Mouse (Mus musculus): ENCODE data around the gene Dnajc15. TPM values are rescaled to one million over a fixed set of nuclear protein-coding genes. Genes with fewer than 3 reads are reported as not detected.

Dnajc15 gene
- polyA plus RNA-seq, 2 experiments: 22.8 to 113 TPM

DNA sequence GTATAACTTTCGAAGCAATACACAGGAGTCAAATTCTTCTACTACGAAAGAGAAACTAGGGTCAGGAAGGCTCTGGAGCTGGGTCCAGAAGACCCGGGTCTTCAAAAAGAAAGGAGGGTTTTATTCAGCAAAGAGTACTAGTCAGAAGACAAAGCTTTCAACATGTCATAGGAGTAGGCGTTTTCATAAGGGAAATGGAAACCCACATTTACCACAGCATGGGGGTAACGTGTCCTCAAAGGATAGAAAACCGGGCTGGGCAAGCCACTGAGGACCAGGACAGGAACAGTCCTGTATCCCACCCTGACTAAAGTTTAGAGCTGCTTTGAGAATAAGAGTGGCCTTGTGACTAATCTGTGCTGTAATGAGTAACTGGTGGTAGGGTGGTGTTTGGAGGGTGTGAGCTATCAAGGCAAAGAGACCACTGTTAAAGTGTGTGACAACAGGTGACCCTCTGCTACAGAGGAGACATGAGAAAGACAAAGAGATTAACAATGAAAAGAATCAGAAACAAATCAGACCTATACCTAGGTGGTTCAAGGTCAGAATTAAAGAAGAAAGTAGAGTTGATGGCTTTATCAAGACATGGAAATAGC, 3.4 kb downstream of the Dnajc15 start:
- no peaks in the 10 kb centered on the region for H3K36me3 ChIP-seq (ENCODE audit: control insufficient read depth, insufficient read depth, low read length)
- H3K27ac ChIP-seq (replicated peaks; ENCODE audit: low read depth, low read length): no peak overlapping the region
- no peak overlapping the region for H3K4me3 ChIP-seq (replicated peaks; ENCODE audit: low read length)
- ATAC-seq (ENCODE audit: low FRiP score, low read depth): no peak
- H3K9ac ChIP-seq (ENCODE audit: low read depth, low read length, severe bottlenecking): no peak overlapping the region
- no peaks in the 10 kb centered on the region for H3K9me3 ChIP-seq (ENCODE audit: control insufficient read depth, low read length)
- H3K4me1 ChIP-seq (ENCODE audit: control insufficient read depth, insufficient read depth, low read length): 0 out of 2 replicates have a peak, but pooled peaks cover 5% of the 10 kb centered on the region
- H3K4me2 ChIP-seq (replicated peaks; ENCODE audit: low read depth, low read length, severe bottlenecking): no peak overlapping the region
- DNase-seq (ENCODE audit: low spot score): no peak
- no peak for TF ChIP-seq POLR2A (IDR thresholded peaks at IDR 0.05; ENCODE audit: borderline replicate concordance, extremely low read depth, insufficient read depth, insufficient read length)
- H3K27me3 ChIP-seq (ENCODE audit: control insufficient read depth, insufficient read depth, low read length): no peaks in the 10 kb centered on the region
- 85% methylated on average over 6 of the region's 6 CpGs for WGBS

GRCm38 (mm10) chr14:77870926-77871325, 4.0 kb downstream of the Dnajc15 start:
- DNase-seq (ENCODE audit: low spot score): no peak
- H3K36me3 ChIP-seq (ENCODE audit: control insufficient read depth, insufficient read depth, low read length): no peaks in the 10 kb centered on the region
- no peak for TF ChIP-seq POLR2A (IDR thresholded peaks at IDR 0.05; ENCODE audit: borderline replicate concordance, extremely low read depth, insufficient read depth, insufficient read length)
- no peaks in the 10 kb centered on the region for H3K27me3 ChIP-seq (ENCODE audit: control insufficient read depth, insufficient read depth, low read length)
- no peak overlapping the region for H3K4me2 ChIP-seq (replicated peaks; ENCODE audit: low read depth, low read length, severe bottlenecking)
- no peak overlapping the region for H3K4me3 ChIP-seq (replicated peaks; ENCODE audit: low read length)
- WGBS: 84% methylated on average over 3 of the region's 3 CpGs
- no peaks in the 10 kb centered on the region for H3K9me3 ChIP-seq (ENCODE audit: control insufficient read depth, low read length)
- no peak overlapping the region for H3K27ac ChIP-seq (replicated peaks; ENCODE audit: low read depth, low read length)
- 0 out of 2 replicates have a peak, but pooled peaks cover 5% of the 10 kb centered on the region for H3K4me1 ChIP-seq (ENCODE audit: control insufficient read depth, insufficient read depth, low read length)
- no peak overlapping the region for H3K9ac ChIP-seq (ENCODE audit: low read depth, low read length, severe bottlenecking)
- no peak for ATAC-seq (ENCODE audit: low FRiP score, low read depth)

DNA sequence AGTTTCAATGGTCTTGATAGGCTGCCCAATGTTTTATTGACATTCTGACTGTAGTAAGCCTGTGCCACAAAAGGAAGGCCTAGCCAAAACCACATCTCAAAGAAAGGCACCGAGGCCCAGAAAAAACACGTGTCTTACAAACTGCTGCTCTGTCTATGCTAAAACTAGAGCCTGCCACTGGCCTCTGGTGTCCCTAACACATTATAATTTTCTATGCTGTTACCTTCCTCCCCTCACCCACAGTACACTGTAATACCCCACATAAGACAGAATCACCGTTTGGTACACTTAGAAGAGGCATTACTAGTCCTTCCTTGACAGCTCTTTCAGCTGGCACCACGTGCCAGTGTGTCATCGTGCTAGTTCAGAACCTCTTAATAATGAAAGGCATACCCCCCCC, 7.3 kb downstream of the Dnajc15 start:
- TF ChIP-seq POLR2A (IDR thresholded peaks at IDR 0.05; ENCODE audit: borderline replicate concordance, extremely low read depth, insufficient read depth, insufficient read length): no peak
- Histone ChIP-seq H3K4me1 (ENCODE audit: control insufficient read depth, insufficient read depth, low read length) (no peaks in the 10 kb centered on the region), H3K27me3 (ENCODE audit: control insufficient read depth, insufficient read depth, low read length) (no peaks in the 10 kb centered on the region), H3K4me3 (replicated peaks; ENCODE audit: low read length) (no peak overlapping the region), H3K9ac (ENCODE audit: low read depth, low read length, severe bottlenecking) (no peak overlapping the region), H3K27ac (replicated peaks; ENCODE audit: low read depth, low read length) (no peak overlapping the region), H3K4me2 (replicated peaks; ENCODE audit: low read depth, low read length, severe bottlenecking) (no peak overlapping the region), H3K36me3 (ENCODE audit: control insufficient read depth, insufficient read depth, low read length) (no peaks in the 10 kb centered on the region), H3K9me3 (ENCODE audit: control insufficient read depth, low read length) (no peaks in the 10 kb centered on the region)
- ATAC-seq (ENCODE audit: low FRiP score, low read depth) (no peak), DNase-seq (ENCODE audit: low spot score) (no peak)
- WGBS: 92% methylated on average over 5 of the region's 5 CpGs

- no peak for TF ChIP-seq POLR2A (IDR thresholded peaks at IDR 0.05; ENCODE audit: borderline replicate concordance, extremely low read depth, insufficient read depth, insufficient read length)
- H3K36me3 ChIP-seq (ENCODE audit: control insufficient read depth, insufficient read depth, low read length): no peaks in the 10 kb centered on the region
- H3K4me1 ChIP-seq (ENCODE audit: control insufficient read depth, insufficient read depth, low read length): no peaks in the 10 kb centered on the region
- no peak overlapping the region for H3K4me2 ChIP-seq (replicated peaks; ENCODE audit: low read depth, low read length, severe bottlenecking)
- WGBS: 86% methylated on average over 6 of the region's 6 CpGs
- no peak overlapping the region for H3K4me3 ChIP-seq (replicated peaks; ENCODE audit: low read length)
- DNase-seq (ENCODE audit: low spot score) (no peak), ATAC-seq (ENCODE audit: low FRiP score, low read depth) (no peak)
- H3K27me3 ChIP-seq (ENCODE audit: control insufficient read depth, insufficient read depth, low read length): no peaks in the 10 kb centered on the region
- no peaks in the 10 kb centered on the region for H3K9me3 ChIP-seq (ENCODE audit: control insufficient read depth, low read length)
- H3K27ac ChIP-seq (replicated peaks; ENCODE audit: low read depth, low read length): no peak overlapping the region
- no peak overlapping the region for H3K9ac ChIP-seq (ENCODE audit: low read depth, low read length, severe bottlenecking)
Observed at GRCm38 (mm10) chr14:77864510-77864909, 10.4 kb downstream of the Dnajc15 start.

GRCm38 (mm10) chr14:77864051-77864450, 10.9 kb downstream of the Dnajc15 start:
- ATAC-seq (ENCODE audit: low FRiP score, low read depth) (no peak), DNase-seq (ENCODE audit: low spot score) (no peak)
- H3K36me3 ChIP-seq (ENCODE audit: control insufficient read depth, insufficient read depth, low read length): no peaks in the 10 kb centered on the region
- no peak overlapping the region for H3K4me2 ChIP-seq (replicated peaks; ENCODE audit: low read depth, low read length, severe bottlenecking)
- H3K27me3 ChIP-seq (ENCODE audit: control insufficient read depth, insufficient read depth, low read length): no peaks in the 10 kb centered on the region
- H3K4me3 ChIP-seq (replicated peaks; ENCODE audit: low read length): no peak overlapping the region
- no peak overlapping the region for H3K9ac ChIP-seq (ENCODE audit: low read depth, low read length, severe bottlenecking)
- no peak for TF ChIP-seq POLR2A (IDR thresholded peaks at IDR 0.05; ENCODE audit: borderline replicate concordance, extremely low read depth, insufficient read depth, insufficient read length)
- no peaks in the 10 kb centered on the region for H3K4me1 ChIP-seq (ENCODE audit: control insufficient read depth, insufficient read depth, low read length)
- no peak overlapping the region for H3K27ac ChIP-seq (replicated peaks; ENCODE audit: low read depth, low read length)
- 80% methylated on average over 3 of the region's 3 CpGs for WGBS
- no peaks in the 10 kb centered on the region for H3K9me3 ChIP-seq (ENCODE audit: control insufficient read depth, low read length)

All from limb, embryonic 14.5 days (tissue).